Mouse (Mus musculus): Measurements from ENCODE around the gene 1700020L24Rik. TPM values are rescaled to one million over a fixed set of nuclear protein-coding genes. Genes with fewer than 3 reads are reported as not detected.

The 1700020L24Rik gene
- polyA plus RNA-seq, 1 experiment from 2014 or later, result 1.0 TPM

DNA sequence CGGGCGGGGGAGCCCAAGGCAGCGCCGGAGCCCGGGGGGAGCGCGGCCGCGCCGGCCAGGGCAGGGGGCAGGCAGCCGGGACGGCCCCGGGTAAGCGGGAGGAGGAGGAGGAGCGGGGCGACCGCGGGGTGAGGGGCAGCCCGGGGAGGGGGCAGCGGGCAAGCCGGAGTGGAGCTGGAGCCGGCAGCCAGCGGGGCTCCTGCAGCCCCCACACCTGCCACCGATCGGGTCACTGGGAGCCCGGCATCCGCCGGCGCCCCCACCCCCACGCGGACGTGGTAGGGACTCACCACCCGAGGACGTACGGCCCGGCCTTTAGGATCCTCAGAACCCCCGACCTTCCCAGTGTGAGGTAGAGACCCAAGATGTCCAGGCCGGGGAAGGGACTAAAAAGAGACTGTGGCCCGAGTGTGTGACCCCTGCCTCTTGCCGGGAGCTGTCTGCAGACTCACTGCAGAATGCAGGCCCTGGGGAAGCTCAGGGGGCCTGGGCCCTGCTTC, 27.6 kb upstream of the 1700020L24Rik start:
- no peaks in the 10 kb centered on the region for H3K9me3 ChIP-seq (ENCODE audit: control insufficient read depth, low read length)
- peak; percentile 57 for ATAC-seq
- H3K36me3 ChIP-seq (ENCODE audit: control insufficient read depth, insufficient read depth), result no peaks in the 10 kb centered on the region
- H3K27me3 ChIP-seq (replicated peaks; ENCODE audit: control insufficient read depth, insufficient read depth, low read length), result no peaks in the 10 kb centered on the region
- under 1% methylated on average over 35 of the region's 40 CpGs for WGBS
- H3K27ac ChIP-seq (ENCODE audit: low read length), result no peak overlapping the region
- H3K4me2 ChIP-seq (ENCODE audit: low read length), result peak overlapping the region; percentile 85
- peak overlapping the region; percentile 85 for H3K9ac ChIP-seq (replicated peaks; ENCODE audit: low read depth, low read length)
- peak overlapping the region; percentile 82 for H3K4me3 ChIP-seq (replicated peaks; ENCODE audit: low read length)
- peaks cover 19% of the 10 kb centered on the region for H3K4me1 ChIP-seq (replicated peaks; ENCODE audit: control insufficient read depth, insufficient read depth, low read length)

DNA sequence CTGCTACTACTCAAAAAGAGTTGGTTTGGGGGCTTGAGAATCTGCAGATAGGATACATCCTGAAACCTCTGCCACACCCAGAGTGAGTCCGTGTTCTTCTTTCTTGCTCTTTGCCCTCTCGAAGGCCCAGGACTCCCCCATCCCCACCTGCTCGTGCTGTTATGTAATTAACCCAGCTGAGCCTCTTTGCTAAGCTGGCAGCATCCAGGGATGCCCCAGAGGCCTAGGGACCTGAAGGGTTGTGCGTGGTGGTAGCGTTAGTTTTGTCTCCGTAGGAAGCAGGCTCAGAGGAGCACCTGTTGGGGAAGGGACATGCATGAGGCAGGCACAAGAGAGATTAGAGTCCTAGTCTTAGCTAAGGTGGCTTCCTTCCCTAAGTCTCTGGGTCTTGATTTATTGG, 27.0 kb upstream of the 1700020L24Rik start:
- peak overlapping the region; percentile 85 for H3K4me2 ChIP-seq (ENCODE audit: low read length)
- no peak for ATAC-seq
- no peaks in the 10 kb centered on the region for H3K9me3 ChIP-seq (ENCODE audit: control insufficient read depth, low read length)
- peak overlapping the region; percentile 85; the same call in 1 of the 2 replicates for H3K9ac ChIP-seq (replicated peaks; ENCODE audit: low read depth, low read length)
- peaks cover 19% of the 10 kb centered on the region for H3K4me1 ChIP-seq (replicated peaks; ENCODE audit: control insufficient read depth, insufficient read depth, low read length)
- no peaks in the 10 kb centered on the region for H3K36me3 ChIP-seq (ENCODE audit: control insufficient read depth, insufficient read depth)
- no peaks in the 10 kb centered on the region for H3K27me3 ChIP-seq (replicated peaks; ENCODE audit: control insufficient read depth, insufficient read depth, low read length)
- H3K4me3 ChIP-seq (replicated peaks; ENCODE audit: low read length), result peak overlapping the region; percentile 82
- 35% methylated on average over 6 of the region's 6 CpGs for WGBS
- no peak overlapping the region for H3K27ac ChIP-seq (ENCODE audit: low read length)

DNA sequence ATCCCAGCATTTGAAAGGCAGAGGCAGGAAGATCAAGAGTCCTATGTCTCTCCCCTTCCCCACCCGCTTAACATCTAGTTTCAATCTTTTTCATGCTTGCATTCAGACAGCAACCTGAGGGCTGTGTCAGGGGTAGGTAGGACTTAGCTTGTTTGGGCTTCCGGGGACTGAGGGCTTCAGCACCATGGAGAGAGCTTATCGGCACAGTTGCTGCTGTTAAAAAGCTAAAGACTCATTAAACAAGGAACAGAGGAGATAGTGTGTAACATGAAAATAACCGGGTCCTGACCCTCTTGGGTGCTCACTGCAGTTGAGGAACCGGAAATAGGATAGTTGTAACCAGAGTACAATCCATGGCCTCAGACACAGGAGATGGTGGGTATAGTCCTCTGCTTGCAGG, 20.4 kb upstream of the 1700020L24Rik start:
- H3K27me3 ChIP-seq (replicated peaks; ENCODE audit: control insufficient read depth, insufficient read depth, low read length), result peaks cover 14% of the 10 kb centered on the region
- no peak overlapping the region for H3K4me3 ChIP-seq (replicated peaks; ENCODE audit: low read length)
- ATAC-seq, result no peak
- no peak overlapping the region for H3K27ac ChIP-seq (ENCODE audit: low read length)
- 9% methylated on average over 5 of the region's 5 CpGs for WGBS
- H3K4me1 ChIP-seq (replicated peaks; ENCODE audit: control insufficient read depth, insufficient read depth, low read length), result peaks cover 15% of the 10 kb centered on the region
- H3K4me2 ChIP-seq (ENCODE audit: low read length), result no peak overlapping the region
- no peak overlapping the region for H3K9ac ChIP-seq (replicated peaks; ENCODE audit: low read depth, low read length)
- no peaks in the 10 kb centered on the region for H3K36me3 ChIP-seq (ENCODE audit: control insufficient read depth, insufficient read depth)
- H3K9me3 ChIP-seq (ENCODE audit: control insufficient read depth, low read length), result no peaks in the 10 kb centered on the region

DNA sequence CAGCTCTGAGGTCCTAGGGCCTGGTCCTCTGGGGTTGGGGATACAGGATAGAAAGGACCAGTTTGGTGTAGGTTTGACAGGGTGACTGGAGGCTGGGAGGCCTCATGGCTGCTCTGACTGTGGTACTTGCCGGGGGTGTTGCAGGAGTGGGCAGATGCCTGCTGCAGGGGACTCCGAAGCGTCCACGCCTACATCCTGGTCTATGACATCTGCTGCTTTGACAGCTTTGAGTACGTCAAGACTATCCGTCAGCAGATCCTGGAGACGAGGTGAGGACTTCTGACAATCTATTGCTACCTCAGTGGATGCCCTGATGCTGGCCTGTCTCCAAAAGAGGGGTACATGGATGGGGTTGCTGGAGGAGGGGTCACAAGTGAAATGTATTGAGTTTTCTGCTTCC, 19.8 kb upstream of the 1700020L24Rik start:
- ATAC-seq, result no peak
- 69% methylated on average over 7 of the region's 7 CpGs for WGBS
- H3K36me3 ChIP-seq (ENCODE audit: control insufficient read depth, insufficient read depth), result no peaks in the 10 kb centered on the region
- H3K9ac ChIP-seq (replicated peaks; ENCODE audit: low read depth, low read length), result no peak overlapping the region
- H3K27me3 ChIP-seq (replicated peaks; ENCODE audit: control insufficient read depth, insufficient read depth, low read length), result peaks cover 14% of the 10 kb centered on the region
- H3K4me3 ChIP-seq (replicated peaks; ENCODE audit: low read length), result no peak overlapping the region
- H3K4me1 ChIP-seq (replicated peaks; ENCODE audit: control insufficient read depth, insufficient read depth, low read length), result peaks cover 15% of the 10 kb centered on the region
- H3K27ac ChIP-seq (ENCODE audit: low read length), result no peak overlapping the region
- H3K4me2 ChIP-seq (ENCODE audit: low read length), result no peak overlapping the region
- no peaks in the 10 kb centered on the region for H3K9me3 ChIP-seq (ENCODE audit: control insufficient read depth, low read length)

DNA sequence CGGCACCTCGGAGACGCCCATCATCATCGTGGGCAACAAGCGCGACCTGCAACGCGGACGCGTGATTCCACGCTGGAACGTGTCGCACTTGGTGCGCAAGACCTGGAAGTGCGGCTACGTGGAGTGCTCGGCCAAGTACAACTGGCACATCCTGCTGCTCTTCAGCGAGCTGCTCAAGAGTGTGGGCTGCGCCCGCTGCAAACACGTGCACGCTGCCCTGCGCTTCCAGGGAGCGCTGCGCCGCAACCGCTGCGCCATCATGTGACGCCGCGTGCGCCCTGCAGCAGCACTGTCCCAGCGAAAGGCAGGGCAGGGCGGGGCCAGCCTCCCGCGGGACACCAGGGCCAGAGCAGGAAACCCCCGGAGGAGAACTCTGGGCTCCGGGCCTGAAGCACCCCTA, 18.9 kb upstream of the 1700020L24Rik start:
- H3K4me2 ChIP-seq (ENCODE audit: low read length), result peak overlapping the region; percentile 53
- peak; percentile 78 for ATAC-seq
- no peaks in the 10 kb centered on the region for H3K36me3 ChIP-seq (ENCODE audit: control insufficient read depth, insufficient read depth)
- peaks cover 15% of the 10 kb centered on the region for H3K4me1 ChIP-seq (replicated peaks; ENCODE audit: control insufficient read depth, insufficient read depth, low read length)
- H3K27me3 ChIP-seq (replicated peaks; ENCODE audit: control insufficient read depth, insufficient read depth, low read length), result peaks cover 14% of the 10 kb centered on the region
- no peak overlapping the region for H3K27ac ChIP-seq (ENCODE audit: low read length)
- WGBS, result 6% methylated on average over 38 of the region's 38 CpGs
- H3K4me3 ChIP-seq (replicated peaks; ENCODE audit: low read length), result peak overlapping the region; percentile 30
- no peaks in the 10 kb centered on the region for H3K9me3 ChIP-seq (ENCODE audit: control insufficient read depth, low read length)
- peak overlapping the region; percentile 33 for H3K9ac ChIP-seq (replicated peaks; ENCODE audit: low read depth, low read length)

DNA sequence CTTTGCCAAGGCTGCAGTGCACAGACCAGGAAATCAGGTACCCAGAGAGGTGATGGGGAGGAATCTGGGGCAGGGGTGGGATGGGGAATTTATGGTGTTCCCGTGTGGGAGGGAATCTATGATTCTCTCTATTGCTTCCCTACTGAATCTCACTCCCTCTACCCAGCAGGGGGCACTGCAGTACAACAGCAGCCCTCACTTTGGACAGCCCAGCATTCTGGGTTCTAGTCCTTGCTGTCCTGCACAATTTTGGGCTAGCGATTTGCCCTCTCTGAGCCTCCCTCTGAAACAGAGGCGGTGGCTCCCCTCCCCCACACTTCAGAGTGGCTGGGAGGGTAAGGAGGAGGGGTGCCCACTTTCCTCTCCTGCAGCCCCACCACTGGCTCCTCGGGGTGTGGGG, 17.1 kb upstream of the 1700020L24Rik start:
- H3K27me3 ChIP-seq (replicated peaks; ENCODE audit: control insufficient read depth, insufficient read depth, low read length), result peaks cover 14% of the 10 kb centered on the region
- no peak overlapping the region for H3K9ac ChIP-seq (replicated peaks; ENCODE audit: low read depth, low read length)
- no peak overlapping the region for H3K4me2 ChIP-seq (ENCODE audit: low read length)
- H3K4me3 ChIP-seq (replicated peaks; ENCODE audit: low read length), result no peak overlapping the region
- no peak overlapping the region for H3K27ac ChIP-seq (ENCODE audit: low read length)
- ATAC-seq, result no peak
- H3K9me3 ChIP-seq (ENCODE audit: control insufficient read depth, low read length), result no peaks in the 10 kb centered on the region
- H3K4me1 ChIP-seq (replicated peaks; ENCODE audit: control insufficient read depth, insufficient read depth, low read length), result peaks cover 15% of the 10 kb centered on the region
- no peaks in the 10 kb centered on the region for H3K36me3 ChIP-seq (ENCODE audit: control insufficient read depth, insufficient read depth)
- WGBS, result 45% methylated on average over 4 of the region's 4 CpGs

DNA sequence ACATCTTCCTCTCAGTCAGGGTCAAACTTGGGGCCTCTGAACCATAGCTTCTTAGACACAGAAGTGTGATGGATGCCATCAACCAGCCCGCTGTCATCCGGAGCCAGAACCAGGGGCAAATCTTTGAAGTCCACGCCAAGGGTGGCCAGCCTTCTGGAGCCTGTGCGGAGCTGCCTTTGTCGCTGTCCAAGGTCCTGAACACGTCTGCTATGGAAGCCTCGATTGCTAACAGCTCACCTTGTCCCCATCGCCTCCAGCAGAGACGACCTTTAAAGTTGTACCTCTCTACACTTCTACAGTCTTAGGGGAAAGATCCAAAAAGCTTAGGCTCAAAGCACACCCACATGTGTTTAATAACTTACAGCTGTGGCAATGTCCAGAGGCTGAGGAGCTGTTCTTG, 16.2 kb upstream of the 1700020L24Rik start:
- Histone ChIP-seq H3K27me3 (replicated peaks; ENCODE audit: control insufficient read depth, insufficient read depth, low read length) (peaks cover 14% of the 10 kb centered on the region), H3K27ac (ENCODE audit: low read length) (no peak overlapping the region), H3K9me3 (ENCODE audit: control insufficient read depth, low read length) (no peaks in the 10 kb centered on the region), H3K4me2 (ENCODE audit: low read length) (no peak overlapping the region), H3K4me1 (replicated peaks; ENCODE audit: control insufficient read depth, insufficient read depth, low read length) (peaks cover 15% of the 10 kb centered on the region), H3K36me3 (ENCODE audit: control insufficient read depth, insufficient read depth) (no peaks in the 10 kb centered on the region), H3K9ac (replicated peaks; ENCODE audit: low read depth, low read length) (no peak overlapping the region), H3K4me3 (replicated peaks; ENCODE audit: low read length) (no peak overlapping the region)
- ATAC-seq, result no peak
- 4% methylated on average over 9 of the region's 9 CpGs for WGBS

DNA sequence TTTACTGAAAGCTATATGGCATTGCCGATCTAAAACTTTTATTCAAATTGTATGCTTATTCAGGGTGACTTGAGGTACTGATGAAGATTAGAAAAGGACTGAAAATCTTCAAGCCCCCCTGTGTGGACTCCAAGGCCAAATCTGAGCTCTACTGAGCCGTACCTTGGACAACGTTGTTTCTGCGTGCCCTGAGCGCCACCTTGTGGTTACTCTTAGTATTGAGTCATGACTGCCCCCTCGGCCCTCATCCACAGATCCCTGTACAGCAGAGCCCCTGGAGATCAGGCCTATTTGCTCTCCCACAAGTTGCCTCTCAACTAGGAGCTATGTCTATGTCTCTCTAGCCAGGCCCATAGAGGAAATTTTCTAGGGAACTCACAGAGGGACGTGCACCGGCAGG, 12.8 kb upstream of the 1700020L24Rik start:
- peak; percentile 81 for ATAC-seq
- no peaks in the 10 kb centered on the region for H3K36me3 ChIP-seq (ENCODE audit: control insufficient read depth, insufficient read depth)
- H3K27ac ChIP-seq (ENCODE audit: low read length), result no peak overlapping the region
- H3K27me3 ChIP-seq (replicated peaks; ENCODE audit: control insufficient read depth, insufficient read depth, low read length), result peaks cover 8% of the 10 kb centered on the region
- no peak overlapping the region for H3K4me2 ChIP-seq (ENCODE audit: low read length)
- H3K4me1 ChIP-seq (replicated peaks; ENCODE audit: control insufficient read depth, insufficient read depth, low read length), result no peaks in the 10 kb centered on the region
- H3K9me3 ChIP-seq (ENCODE audit: control insufficient read depth, low read length), result no peaks in the 10 kb centered on the region
- no peak overlapping the region for H3K9ac ChIP-seq (replicated peaks; ENCODE audit: low read depth, low read length)
- WGBS, result 4% methylated on average over 8 of the region's 8 CpGs
- no peak overlapping the region for H3K4me3 ChIP-seq (replicated peaks; ENCODE audit: low read length)

DNA sequence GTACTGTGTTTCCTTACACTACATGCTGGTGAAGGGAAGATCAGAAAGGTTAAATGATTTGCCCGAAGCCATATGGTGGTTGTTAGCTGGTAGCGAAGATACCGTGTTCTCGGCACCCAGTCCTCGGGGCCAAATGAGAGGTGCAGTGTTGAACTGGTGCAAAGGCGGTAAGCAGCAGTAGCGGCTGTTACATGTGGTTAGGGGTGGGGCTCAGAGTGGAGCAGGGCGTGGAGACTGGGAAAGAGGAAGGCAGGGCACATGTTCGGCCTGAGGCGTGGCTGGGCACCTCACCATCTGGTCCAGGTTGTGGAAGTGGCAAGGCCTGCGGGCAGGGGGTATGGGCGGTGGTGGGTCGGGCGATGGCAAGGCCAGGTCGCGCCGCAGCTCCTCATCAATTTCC, 10.5 kb upstream of the 1700020L24Rik start:
- Histone ChIP-seq H3K9me3 (ENCODE audit: control insufficient read depth, low read length) (no peaks in the 10 kb centered on the region), H3K27me3 (replicated peaks; ENCODE audit: control insufficient read depth, insufficient read depth, low read length) (0 out of 2 replicates have a peak, but pooled peaks cover 5% of the 10 kb centered on the region), H3K9ac (replicated peaks; ENCODE audit: low read depth, low read length) (no peak overlapping the region), H3K36me3 (ENCODE audit: control insufficient read depth, insufficient read depth) (no peaks in the 10 kb centered on the region), H3K4me3 (replicated peaks; ENCODE audit: low read length) (no peak overlapping the region), H3K27ac (ENCODE audit: low read length) (no peak overlapping the region), H3K4me2 (ENCODE audit: low read length) (peak overlapping the region; percentile 17; the same call in 1 of the 2 replicates), H3K4me1 (replicated peaks; ENCODE audit: control insufficient read depth, insufficient read depth, low read length) (no peaks in the 10 kb centered on the region)
- 54% methylated on average over 17 of the region's 17 CpGs for WGBS
- no peak for ATAC-seq

DNA sequence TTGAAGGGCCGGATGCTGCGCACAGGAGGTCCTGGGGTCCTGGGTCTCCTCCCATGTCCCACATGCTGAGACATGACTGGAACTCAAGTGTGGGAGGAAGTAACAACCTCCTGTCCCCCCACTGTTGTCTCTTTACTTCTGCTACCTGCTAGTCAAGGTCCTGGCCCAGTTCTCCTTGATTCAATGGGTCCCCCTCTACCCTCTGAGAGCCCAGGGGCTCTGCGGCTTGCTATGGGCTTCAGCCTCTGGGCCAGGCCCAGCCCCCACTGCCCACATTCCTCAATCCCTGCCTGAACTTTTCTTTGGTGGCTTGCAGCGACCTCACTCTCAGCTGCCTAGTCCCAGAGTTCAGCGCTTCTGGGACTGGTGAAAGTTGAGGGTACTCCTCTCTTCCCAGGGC, 8.1 kb upstream of the 1700020L24Rik start, which contains the start of gene Gas2l2:
Gene Gas2l2, minus strand, starts transcription at position 101 of the 400 bp plus-strand sequence.
- Histone ChIP-seq H3K27ac (ENCODE audit: low read length) (no peak within 1 kb of the TSS), H3K36me3 (ENCODE audit: control insufficient read depth, insufficient read depth) (no peaks in the 10 kb centered on the region), H3K4me3 (replicated peaks; ENCODE audit: low read length) (no peak within 1 kb of the TSS), H3K27me3 (replicated peaks; ENCODE audit: control insufficient read depth, insufficient read depth, low read length) (0 out of 2 replicates have a peak, but pooled peaks cover 5% of the 10 kb centered on the region), H3K9me3 (ENCODE audit: control insufficient read depth, low read length) (no peaks in the 10 kb centered on the region), H3K4me1 (replicated peaks; ENCODE audit: control insufficient read depth, insufficient read depth, low read length) (no peaks in the 10 kb centered on the region), H3K9ac (replicated peaks; ENCODE audit: low read depth, low read length) (no peak within 1 kb of the TSS), H3K4me2 (ENCODE audit: low read length) (no peak within 1 kb of the TSS)
- WGBS, result 63% methylated on average over 5 of the region's 5 CpGs
- no peak for ATAC-seq

Measured in forebrain, embryonic 16.5 days (tissue).